Mouse (Mus musculus): Measurements from ENCODE around the gene Gm4707.
"Not testable (repeated sequence)": the region's sequence is repeated elsewhere in the genome, so short reads cannot be mapped to it uniquely, and the experiment has no call there.

Gm4707 gene

GRCm38 (mm10) chr17:71444126-71444525 lies 15.6 kb downstream of the Gm4707 start:
- DNase-seq: no peak

DNA sequence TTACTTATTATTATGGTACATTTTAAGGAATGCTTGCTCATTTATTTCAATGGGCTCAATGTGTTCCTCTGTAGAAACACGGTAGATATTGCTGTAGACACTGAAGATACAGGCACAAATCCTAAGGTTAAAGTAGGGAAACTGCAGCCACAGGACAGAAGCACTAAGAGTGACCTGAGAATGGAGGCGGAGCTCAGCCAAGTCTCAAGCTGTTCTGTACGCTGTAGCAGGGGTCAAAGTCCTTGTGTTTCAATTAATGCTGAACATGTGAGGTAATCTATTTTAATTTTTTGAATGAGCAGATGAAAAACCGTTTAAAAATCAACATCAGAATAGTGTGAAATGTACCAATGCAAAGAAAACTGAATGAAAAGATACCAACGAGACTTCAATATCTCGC lies 16.4 kb downstream of the Gm4707 start:
- no peak for DNase-seq

GRCm38 (mm10) chr17:71422502-71422901 lies 37.2 kb downstream of the Gm4707 start:
- DNase-seq: not testable (repeated sequence)

GRCm38 (mm10) chr17:71419448-71419847 lies 40.3 kb downstream of the Gm4707 start:
- not testable (repeated sequence) for DNase-seq

- no peak for DNase-seq
Measured at GRCm38 (mm10) chr17:71417008-71417407, 42.7 kb downstream of the Gm4707 start.

Data from liver (tissue).